Mouse (Mus musculus) layer of hippocampus, adult 9-11 months (tissue): ENCODE measurements around the gene Pomgnt1.

ENCODE experiments used
- DNase-seq: peaks from one replicate; pipeline ENCODE4 v3.0.0; 2022

The Pomgnt1 gene

DNA sequence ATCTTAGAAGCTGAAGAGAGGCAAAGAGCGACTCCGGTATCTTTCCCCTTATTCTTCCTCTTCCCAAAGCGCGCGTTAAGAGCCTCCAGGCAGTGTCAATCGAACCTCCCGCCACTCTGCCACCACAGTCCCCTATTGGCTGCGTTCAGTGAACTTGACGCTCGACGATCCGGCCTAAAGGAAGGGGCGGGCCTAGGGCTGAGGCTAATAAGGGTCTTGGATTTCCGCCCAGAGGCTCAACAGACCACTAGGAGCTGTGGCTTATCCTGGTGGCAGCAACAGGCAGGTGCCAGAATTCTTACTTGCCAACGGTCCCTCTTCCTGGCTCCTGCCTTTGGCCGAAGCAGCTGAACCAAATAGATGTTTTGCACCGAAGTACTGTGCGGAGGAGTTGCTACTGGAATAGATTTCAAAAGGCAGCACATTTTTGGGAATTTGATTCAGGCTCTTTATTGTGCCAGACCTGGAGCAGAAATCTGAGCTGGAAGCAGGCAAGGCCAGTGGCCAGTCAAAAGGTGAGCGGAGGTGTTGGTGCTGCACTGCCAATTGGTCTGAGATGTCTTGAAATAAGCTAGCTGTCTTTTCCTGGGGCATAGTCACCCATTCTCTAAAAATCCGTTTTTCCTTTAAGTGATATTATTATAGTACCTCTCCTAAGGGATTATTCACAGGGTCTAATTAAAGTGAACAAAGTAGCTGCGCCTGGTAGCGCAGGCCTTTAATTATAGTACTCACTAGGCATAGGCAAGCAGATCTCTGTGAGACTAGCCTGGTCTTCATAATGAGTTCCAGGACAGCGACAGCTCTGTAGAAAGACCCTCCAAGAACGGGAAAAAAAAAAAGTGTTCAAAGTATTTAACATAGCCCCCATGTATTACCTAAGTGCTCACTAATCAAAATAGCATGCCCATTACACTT is at the start of gene Pomgnt1, which contains the start of gene Rad54l:
Gene Pomgnt1, plus strand, starts transcription at position 239 of the 918 bp plus-strand sequence.
Gene Rad54l, minus strand, starts transcription at position 89 of the 918 bp plus-strand sequence.
- peak; percentile 80 for DNase-seq

DNA sequence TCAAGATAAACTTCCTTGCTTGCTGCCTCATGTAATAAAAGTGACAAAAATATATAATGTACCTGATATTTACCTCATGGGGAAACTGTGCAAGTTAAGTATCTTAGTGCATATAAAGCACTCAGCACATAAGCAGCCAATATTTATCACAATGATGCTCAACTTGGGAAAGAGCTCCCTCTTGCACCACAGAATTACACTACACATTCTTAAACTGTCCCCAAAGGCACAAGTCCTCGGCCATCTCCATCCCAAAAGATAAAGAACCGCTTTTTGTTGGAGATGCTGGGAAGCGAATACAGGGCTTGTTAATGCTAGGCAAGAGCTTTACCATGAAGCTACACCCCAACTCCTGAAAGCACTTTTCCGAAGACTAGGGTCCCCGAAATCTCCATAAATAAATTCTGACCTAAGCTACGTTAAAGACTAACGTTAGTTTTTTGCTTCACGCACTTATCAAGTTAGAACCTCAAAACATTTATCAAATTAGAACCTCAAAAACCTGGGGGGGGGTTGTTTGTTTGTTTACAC is 49.4 kb upstream of the Pomgnt1 start:
- no peak for DNase-seq

- DNase-seq = peak; percentile 96
These were observed 48.6 kb upstream of the Pomgnt1 start, which contains the start of the genes Uqcrh and Lrrc41 for GRCm38 (mm10) chr4:116074861-116075620. Uqcrh (minus strand) TSS chr4:116075071. Lrrc41 (plus strand) TSS chr4:116075269.

GRCm38 (mm10) chr4:116075631-116076368 is 47.8 kb upstream of the Pomgnt1 start:
- peak; percentile 36 for DNase-seq

- DNase-seq = peak; percentile 20
These were observed 47.0 kb upstream of the Pomgnt1 start for GRCm38 (mm10) chr4:116076369-116077231.

DNA sequence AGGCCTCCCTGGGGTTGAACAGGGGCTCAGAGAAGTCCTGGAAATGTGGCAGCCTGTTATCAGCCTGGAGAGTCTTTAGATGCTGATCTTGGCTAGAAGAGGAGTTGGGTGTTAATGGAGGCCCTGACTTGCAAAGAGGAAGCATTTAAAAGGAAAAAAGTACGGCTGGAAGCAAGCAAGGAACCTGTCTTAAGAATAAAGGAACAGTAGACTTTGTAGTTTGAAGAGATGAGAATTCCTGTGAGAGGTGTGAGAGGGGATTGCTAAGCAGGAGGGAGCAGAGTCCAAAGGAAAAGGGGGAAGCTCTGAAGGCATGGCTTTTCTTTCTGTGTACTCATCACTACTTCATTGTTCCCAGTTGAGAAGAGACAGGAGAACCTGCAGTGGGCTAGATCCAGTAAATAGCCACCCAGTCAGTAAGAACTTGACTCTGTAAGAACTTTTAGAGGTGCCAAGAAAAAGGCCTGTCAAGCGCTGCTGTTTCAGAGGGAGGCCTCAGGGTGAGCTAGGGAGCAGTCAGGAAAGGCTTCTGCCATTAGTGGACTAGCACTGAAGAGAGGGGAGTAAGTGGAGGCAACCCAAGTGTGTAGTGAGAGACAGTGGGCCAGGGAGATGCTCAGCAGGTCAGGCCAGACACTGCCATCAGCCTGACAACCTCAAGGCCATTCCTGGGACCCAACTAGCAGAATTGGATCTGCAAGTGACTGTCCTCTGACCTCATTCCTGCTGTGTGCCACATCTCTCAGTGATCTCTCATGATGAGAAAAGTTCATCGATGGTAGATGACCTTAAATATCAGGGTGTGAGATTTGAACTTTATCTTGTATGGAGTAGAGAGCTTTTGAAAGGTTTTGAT is 46.2 kb upstream of the Pomgnt1 start:
- no peak for DNase-seq

GRCm38 (mm10) chr4:116088510-116089249 is 35.0 kb upstream of the Pomgnt1 start:
- no peak for DNase-seq

GRCm38 (mm10) chr4:116096291-116096690 is 27.3 kb upstream of the Pomgnt1 start:
- no peak for DNase-seq

DNA sequence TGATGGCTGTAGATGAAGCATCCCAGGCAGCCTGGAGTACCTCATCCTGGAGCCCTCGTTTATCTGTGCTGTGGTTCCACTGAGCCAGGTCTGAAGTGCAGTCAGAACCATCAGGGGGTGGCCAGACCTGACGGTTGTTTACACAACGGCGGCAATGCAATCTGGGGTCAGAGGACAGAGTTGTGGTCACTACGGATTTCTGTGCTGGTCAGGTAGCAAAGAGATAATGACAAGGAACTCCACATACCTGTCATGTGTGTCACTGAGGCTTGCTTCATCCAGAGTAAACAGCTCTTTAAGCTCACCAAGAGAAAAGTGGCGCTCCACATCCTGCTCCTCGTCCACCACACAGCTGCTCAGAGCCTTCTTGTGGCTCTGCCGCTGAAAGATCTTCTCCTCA is 26.4 kb upstream of the Pomgnt1 start:
- no peak for DNase-seq

DNA sequence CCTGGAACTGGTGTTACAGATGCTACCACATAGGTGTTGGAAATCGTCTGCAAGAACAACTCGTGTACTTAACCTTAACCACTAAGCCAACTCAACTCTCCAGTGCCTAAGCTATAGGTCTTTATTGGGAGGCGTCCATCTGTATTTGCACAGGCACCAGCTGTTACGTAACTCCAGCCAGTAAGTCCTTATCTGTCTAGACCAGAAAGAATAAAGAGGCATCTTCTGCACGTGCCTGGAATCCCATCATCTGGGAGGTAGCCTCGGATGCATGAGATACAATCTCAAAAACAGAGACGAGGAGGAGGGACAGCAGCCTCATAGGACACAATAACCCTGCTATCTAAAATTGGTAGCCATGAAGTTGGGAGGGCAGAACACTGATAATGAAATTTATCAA is 22.7 kb upstream of the Pomgnt1 start:
- DNase-seq = no peak

GRCm38 (mm10) chr4:116105278-116105677 is 18.4 kb upstream of the Pomgnt1 start:
- DNase-seq = no peak

- DNase-seq = no peak
These were observed 12.9 kb upstream of the Pomgnt1 start for GRCm38 (mm10) chr4:116110695-116111094.

GRCm38 (mm10) chr4:116111486-116111885 is 12.2 kb upstream of the Pomgnt1 start:
- no peak for DNase-seq

DNA sequence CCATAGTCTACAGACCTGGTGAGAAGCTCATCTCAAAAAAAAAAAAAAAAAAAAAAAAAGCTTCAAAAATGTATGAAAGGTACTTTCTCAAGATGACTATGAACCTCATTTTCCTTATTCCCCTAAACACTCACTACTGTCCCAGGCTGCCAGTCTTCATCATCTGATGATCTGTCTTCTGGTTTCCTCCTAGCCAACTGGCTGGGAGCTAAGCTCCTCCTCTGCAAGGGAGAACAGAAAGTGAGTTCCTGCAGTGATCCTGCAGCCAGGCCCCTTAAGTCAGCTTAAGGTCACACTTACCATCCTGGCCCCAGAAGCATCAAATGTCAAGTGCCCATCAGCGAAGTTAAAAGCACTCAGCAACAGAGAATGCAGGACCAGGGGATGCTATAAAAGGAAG is 878 bp upstream of the Pomgnt1 start:
- no peak for DNase-seq

DNA sequence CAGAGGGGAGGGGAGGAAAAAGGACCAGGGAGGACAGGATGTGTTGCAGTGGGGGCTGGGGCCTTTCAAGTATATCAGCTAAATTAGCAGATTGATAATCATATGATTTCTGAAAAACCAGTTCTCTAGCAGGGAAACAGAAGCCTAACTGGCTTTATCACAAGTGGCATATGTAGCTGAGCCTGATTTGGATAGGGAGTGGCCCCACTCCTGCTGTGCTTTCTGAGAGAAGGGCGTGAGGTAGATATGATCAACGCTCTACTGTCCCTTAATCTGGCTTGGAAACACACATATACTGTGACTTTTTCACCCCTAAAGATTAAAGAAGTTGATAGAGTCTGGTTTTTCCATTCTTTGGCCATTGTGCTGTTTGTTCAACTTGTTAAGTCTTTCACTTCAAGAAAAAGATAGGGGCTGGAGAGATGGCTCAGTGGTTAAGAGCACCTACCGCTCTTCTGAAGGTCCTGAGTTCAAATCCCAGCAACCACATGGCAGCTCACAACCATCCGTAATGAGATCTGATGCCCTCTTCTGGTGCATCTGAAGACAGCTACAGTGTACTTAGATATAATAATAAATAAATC is 2.3 kb downstream of the Pomgnt1 start:
- DNase-seq = peak; percentile 32

GRCm38 (mm10) chr4:116127956-116128355 is 4.3 kb downstream of the Pomgnt1 start:
- DNase-seq = no peak

DNA sequence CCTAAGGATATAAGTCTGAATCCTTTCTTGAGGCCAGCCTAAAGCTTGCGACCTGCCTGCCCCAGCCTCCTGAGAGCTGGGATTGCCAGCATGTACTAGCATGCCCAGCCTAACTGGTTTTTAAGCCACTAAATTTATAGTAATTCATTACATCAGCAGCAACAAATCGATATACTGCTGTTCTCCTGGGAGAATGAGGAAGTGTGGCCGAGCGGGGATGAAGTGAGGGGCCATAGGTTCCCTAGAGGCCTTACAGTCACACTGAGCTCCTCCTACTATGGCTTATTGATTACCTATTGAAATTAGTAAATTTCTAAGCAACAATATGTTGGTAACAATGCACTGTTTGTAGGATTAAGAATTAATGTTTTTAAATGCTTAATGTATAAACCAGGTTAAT is 9.5 kb downstream of the Pomgnt1 start:
- DNase-seq = no peak

GRCm38 (mm10) chr4:116134990-116135389 is 11.3 kb downstream of the Pomgnt1 start:
- no peak for DNase-seq

DNA sequence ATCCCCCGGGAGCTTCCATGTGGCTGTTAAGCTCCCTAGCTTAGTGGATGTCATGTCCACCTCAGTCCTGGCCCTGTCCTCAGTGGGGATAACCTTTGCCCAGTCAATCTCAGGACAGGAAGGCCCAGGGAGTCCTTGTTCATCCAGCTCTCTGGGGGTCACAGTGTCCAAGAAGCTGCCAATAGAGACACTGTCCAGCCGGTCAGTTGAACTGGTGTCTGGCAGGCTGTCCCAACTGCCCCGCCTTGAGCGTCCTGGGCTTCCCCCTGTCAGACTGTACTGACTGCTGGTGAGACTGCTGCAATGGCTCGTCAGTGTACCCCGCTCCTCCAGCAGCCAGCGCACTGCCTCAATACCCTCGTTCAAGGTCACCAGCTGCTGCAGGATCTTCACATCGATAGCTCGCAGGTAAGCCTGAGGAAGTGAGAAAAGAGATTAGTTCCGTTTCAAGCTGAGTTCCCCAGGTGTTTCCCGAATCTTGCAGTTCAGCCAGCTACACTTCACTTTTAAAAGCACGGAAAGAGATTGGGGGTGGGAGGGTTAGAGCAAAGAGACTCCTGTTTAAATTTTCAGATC is 13.9 kb downstream of the Pomgnt1 start:
- no peak for DNase-seq
